Mouse (Mus musculus) layer of hippocampus, adult 9-10 months (tissue): ENCODE data around the gene Cux1.
"Not testable (repeated sequence)": the region's sequence is repeated elsewhere in the genome, so short reads cannot be mapped to it uniquely, and the experiment has no call there.

Experiments used
- DNase-seq: peaks from one replicate; pipeline ENCODE4 v3.0.0; 2022; ENCODE audit warnings: low spot score

Gene Cux1

DNA sequence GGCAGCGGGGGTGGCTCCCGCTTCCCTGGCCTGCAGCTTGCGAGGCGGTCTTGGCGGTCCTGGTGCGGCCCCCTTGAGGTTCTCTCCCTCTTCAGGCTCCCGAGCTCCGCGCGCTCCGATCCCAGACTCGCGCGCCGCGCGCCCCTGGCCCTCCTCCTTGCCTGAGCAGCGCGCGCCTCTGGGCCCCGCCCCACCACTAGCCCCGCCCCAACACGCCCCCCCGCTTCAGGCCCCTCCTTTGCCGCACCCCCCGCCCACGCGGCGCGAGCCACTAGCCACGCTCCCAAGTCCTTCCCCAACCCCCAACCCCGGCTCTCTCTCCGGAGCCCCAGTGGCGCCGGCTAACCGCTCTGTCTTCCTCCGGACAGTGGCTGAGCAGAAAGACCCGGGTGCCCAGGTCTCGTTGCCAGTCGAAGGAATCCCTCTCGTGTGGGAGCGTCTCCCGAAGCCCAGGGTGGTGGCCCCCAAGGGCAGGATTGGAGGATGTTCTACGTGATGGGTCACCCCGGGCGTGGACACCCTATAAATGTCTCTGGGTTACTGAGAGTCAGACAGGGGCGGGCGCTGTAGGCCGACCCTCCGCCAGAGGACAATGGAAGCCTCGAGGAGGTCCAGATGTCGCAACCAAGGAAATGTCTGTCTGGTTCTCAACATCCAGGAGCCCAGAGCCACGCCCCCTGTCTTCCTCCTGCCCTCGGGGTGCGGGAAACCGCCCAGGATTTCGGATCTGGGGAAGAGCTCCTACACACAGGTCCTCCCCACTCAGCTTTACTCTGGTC lies 322.3 kb downstream of the Cux1 start:
- DNase-seq, result peak; percentile 58

DNA sequence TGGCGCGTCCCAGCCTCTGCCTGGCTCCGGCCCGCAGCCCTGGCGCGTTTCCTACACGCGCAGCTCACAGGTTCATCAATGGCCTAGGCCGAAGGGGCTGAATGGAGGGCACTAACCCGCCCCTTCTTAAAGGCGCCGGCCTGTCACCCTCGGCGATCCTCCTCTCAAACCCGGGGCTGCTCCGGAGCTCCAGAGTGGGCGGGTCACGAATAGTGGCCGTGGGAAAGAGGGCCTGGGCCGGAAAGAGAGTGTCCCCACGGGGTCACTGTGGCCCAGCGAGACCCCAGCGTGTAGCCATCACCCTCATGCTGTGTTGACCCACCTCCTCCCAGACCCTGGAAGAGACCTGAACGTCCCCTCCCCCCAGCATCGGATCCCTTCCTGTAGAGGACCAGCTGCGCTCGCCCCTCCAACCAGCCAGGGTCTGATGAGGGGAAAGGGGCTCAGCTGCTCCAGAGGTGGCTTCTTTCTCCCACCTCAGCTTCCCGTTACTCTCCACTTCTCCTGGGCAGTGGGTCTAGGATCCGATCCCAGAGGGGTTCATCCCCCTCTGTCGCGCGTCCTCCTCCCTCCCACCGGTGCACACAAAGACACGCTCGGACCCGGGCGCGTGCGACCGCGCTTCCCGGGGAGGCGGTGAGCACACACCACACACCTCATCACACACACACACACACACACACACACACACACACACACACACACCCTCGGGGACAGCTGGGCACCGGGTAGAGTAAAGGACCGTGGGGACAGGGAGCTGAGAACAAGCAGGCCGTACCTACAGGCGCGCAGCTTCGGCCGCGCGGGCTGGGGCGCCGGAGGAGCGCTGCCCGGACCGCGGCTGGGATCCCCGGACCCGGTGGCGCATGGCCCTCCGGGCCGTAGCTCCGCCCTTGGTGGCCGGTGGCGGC lies 323.2 kb downstream of the Cux1 start:
- no peak for DNase-seq

DNA sequence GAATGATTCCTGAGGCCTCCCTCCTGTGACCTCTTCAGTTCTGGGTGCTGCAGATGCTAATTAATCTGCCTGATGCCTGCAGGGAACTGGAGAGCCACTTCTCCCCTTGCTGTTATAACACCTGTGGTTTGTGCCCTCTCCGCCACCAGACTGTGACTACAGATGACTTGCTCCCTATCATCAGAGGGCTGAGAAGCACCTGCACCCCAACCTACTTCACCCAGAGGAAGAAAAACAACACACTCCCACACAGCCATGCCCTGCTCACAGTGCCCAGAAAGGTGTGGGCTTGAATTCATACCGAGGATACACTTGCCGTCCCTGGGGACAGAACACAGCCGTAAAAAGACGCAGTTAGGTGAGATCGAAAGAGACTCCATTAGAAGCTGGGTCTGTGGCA lies 326.1 kb downstream of the Cux1 start:
- DNase-seq, result no peak

DNA sequence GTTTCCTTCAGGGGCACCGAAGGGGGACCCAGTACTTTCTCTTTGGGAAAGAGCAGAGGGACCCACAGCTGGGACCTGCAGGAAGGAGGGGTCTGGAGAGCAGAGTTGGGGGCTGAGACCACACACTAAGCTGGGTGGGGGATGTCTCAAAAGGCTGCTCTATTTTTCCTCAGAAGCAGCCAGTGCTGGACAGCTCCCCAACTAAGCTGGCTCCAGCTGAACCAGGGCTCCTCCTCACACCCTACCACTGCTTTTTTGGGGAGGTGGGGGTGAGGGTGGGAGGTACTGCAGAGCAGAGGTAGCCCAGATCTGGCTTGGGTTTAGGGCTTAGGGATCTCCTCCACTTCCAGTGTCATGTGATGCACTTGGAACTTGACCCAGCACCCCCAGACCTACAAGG lies 326.9 kb downstream of the Cux1 start:
- DNase-seq, result no peak

DNA sequence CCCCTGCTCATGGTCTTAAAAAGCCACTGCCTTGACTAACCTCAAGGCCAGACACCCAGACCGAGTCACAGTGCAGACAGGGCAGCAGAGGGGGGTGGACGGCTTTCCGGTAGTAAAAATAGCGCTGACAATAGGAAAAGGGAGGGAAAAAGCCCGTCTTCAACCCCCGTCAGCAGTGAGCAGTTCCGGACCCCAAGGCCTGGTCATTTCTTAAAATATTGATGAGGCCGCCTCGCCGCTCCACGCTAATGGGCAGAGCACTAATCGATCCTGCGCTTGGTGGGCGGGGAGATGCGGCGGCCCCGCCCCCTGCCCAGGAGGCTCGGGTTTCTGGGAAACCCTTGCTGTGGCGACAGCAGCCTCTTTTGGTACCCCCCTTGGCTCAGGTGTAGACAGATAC lies 329.7 kb downstream of the Cux1 start:
- DNase-seq, result no peak

DNA sequence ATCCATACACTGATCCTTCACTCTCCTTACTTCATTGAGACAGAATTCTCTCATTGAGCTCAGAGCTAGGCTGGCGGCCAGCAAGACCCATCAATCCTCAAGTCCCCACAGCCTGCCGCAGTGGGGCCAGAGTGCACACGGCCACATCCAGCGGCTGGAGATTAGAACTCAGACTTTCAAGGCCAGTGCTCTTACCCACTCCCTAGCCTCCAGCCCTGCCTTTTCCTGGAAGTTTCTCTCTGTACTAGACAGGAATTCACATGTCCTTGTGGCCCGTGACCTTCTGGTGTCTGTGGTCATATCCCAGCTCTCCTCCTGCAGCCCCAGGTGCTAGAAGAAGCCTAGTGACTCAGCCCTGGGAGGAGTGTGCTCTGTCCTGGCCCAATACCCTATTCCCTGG lies 330.7 kb downstream of the Cux1 start:
- DNase-seq, result no peak

DNA sequence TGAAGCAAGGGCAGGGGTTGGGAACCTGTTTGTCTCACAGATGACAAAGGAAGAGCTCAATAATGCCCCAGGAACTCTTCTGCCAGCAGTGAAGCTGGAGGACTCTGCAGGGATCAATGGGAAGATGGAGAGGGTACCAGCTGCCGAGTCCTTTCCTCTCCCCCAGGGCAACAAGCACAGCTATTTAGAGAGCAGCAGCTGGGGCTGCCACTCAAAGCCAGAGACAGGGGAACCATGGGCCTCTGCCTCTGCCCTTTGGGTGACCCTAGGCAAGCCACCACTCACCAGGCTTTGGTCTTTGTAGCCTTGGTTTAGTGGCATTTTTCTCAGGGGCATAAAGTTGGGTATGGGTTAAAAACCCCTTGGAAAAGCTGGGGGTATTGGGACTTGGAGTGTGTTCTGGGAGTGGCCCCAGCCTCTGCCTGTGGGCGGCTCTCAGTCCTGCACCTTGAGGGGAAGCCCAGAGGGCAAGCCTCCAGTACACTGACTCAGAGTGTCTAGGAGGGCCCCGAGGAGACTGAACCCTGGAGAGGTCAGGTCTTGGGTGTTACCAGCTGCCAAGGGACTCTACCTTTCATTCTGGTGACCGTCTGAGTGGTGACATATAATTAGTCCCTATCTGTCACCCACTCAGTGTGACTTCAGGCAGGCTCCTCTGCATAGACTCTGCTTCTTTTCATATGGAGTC lies 336.8 kb downstream of the Cux1 start:
- DNase-seq, result no peak

DNA sequence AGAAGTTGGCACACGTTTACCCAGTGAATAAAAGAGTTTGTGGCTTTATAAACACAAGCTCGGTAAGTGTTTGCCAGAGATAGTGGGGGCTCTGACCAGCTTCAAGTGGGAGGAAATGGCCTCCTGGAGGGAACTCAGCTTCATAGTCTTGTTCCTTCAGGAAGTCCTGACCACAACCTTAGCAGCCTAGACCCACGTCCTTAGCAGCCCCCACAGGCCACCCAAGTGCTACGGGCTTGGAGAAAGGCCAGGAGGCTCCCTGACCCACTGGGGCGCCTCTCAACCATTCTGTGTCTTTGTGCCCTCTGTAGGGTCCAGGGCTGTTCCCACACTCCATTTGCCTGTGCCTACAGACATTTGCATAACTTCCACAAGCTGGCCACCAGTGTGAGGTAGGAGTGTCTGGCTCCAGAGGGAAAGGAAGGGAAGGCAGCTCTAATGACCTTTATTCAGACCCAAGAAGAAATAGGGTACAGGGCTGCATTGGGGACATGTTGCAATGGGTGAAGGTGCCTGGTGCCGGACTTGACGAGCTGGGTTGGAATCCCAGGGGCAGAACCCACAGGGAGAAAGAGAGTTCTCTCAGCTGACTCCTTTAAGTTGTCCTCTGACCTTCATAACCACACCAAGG lies 340.9 kb downstream of the Cux1 start:
- no peak for DNase-seq

DNA sequence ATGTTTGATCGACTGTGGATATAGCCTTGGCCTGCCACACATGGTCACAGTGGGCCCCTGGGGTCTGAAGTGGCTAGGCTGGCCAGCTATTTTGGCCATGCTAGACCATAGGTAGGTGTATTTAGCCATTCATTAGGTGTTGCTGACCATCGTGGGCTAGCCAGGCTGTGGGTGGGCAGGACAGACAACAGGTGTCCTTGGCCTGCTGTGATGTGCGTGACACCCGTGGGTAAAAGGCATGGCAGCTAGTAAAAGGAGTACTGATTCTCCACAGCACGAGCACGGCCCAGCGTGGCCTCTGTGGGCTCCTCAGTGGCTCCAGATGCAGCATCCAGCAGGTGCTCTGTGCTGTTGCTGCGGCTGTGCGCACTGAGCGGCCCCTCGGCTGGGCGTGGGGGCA lies 348.7 kb downstream of the Cux1 start:
- no peak for DNase-seq

DNA sequence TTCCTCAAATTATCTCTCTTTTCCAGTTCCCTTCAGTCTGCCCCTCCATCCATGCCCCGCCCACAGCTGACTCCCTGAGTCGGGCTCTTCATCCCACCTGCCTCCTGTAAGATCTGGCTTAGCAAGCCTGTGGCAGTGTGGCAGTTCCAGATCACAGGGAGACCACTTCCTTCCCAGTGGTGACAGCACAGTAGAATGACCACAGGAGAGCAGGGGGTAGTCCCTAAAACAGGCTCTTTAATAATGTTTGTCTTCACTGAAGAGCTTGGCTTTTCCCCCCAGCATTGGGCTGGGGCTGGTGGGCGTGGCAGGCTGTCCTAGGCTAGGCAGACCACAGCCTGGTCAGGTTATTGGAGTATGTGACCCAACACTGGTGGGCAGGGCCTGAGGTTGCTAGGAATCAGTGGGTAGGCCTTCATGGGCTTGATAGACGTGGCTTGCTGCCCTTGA lies 349.3 kb downstream of the Cux1 start:
- no peak for DNase-seq

DNA sequence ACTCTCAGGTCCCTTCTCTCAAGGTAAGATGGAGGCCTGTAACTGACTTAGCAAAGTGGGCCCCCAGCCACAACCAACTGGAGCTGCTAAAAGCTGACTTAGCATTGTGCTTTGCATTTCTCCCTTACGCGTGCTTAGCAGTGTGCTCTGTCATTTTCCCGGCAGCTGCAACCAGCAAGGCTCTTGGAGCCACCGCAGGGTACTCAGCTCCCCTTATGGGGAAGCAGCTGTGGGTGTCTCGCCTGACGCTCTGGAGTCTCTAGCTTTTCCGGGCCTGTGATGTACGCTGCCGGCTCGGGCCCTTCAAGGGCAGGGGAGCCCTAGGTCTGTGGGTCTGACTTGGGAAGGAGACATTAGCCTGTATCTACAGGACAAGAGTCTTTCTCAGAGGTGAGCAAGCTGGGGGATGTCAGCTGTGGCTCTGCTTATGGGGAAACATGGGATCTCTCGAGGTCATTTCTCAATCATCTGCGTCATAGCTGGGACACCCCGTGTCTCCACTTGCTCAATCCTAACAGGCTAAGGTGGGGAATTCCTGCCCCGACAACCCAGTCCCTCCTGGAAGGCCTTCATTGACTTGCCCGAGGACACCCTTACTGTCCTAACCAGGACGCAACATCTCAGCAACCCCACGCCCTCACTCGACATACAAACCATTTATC lies 350.2 kb downstream of the Cux1 start:
- DNase-seq, result no peak

DNA sequence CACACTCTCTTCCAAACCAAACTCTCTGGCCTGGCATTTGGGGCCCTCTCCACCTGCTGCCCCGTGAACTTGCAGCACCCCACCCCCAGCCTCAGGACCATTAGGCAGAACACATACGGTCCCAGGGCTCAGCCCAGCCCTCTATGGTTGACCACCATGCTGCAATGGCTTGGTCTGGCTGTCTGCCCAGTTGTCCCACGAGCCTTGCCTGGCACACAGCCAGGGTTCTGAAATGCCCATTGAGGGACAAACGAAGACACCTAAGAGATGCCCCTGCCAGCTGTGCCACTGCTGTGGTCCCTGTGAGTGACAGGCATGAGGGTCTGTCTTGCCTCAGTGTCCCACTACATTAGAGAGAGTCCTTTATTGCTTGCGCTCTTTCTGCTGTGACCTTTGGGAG lies 351.3 kb downstream of the Cux1 start:
- no peak for DNase-seq

DNA sequence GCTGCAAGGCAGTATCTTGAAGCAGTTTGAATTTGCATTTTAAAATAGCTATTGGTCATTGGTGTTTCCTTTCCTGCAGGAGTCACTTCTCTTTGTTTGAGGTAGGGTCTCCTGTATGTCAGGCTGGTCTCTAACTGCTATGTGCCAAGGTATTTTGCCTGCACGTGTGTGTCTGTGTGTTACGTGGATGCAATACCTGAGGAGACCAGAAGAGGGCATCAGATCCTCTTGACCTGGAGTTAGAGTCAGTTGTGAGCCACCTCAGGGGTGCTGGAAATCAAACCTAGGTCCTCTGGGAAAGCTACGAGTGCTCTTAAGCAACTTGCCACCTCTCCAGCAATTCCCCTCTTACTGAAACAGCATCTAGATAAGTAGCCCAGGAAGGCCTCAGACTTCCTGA lies 352.1 kb downstream of the Cux1 start:
- no peak for DNase-seq

DNA sequence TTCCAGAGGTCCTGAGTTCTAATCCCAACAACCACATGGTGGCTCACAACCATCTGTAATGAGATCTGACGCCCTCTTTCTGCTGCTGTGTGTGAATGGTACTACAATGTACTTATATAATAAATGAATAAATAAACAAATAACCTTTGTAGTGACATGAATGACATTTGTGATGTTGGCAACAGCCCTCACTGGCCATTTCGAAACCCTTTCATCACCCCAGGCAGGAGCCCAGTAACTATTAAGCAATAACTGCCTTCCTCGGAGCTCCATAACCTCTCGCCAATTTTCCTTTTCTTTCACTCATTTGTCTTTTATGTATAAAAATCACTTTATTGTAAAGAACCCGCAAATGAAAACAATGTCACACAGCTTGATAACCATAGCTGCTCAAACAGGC lies 353.6 kb downstream of the Cux1 start:
- no peak for DNase-seq

DNA sequence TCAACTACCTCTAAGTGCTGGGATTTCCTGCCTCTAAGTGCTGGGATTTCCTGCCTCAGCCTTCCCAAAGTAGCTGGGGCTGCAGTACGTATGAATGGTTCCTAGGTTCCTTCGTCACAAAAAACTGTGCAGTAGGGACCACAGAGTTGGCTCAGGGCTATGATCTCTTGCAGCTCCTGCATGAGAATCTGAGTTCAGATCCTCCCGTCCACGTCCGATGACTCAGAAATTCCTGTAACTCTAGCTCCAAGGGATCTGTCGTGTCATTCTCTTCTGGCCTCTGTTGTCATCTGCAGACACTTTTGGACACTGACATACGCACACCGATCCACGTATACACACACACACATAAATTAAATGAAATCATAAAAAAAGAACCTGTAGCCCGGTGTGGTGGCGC lies 354.6 kb downstream of the Cux1 start:
- DNase-seq, result no peak

DNA sequence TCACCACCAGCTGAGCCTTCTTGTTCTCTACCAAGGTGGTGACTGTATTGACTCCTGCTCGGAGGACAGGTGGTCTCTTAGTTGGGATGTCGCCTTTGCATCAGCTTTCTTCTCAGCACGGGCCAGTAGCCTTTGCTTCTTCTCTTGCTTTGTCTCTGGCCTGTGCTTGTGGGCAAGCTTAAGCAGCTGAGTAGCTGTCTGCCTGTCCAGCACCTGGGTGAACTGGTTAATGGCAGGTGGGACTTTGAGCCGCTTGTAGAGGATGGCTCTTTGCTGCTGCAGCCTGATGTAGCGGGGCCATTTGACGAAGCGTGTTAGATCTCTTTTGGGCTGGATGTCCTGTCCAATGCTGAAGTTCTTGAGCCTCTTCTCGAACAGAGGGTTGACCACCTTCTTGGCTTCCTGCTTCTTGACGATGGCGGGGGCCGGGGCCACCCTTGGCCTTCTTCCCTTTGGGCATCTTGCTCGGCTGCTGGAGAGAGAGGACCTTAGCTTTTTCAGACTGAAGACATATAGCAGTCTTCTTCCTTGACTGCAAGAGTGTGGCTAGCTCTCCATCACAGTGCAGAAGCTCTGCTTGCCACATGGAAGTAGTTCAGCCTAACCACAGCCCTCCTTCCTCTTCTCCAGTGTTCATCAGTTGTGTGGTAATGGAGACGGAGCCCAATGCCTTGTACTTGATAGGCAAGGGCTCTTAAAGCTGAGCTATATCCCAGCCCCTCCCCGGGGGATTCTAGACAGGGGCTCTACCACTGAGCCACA lies 355.8 kb downstream of the Cux1 start:
- not testable (repeated sequence) for DNase-seq

DNA sequence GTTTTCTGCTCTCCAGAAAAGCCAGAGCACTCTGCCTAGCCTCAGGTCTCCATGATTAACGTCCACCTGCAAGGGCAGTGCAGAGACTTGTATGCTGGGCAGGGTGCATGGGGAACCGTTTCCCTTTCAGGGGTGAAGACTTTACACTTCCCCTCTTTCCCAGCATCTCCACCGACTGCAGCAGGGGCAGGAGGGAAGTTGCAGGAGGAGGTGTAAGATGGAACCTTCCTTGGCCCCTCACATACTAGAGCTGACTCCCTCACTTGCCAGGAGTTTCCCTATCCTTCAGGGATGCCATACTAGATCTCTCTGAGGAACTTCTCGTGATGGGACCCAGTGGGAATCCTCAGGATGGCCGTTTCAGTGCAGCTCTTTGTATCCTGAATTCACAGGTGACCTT lies 356.7 kb downstream of the Cux1 start:
- DNase-seq, result no peak

DNA sequence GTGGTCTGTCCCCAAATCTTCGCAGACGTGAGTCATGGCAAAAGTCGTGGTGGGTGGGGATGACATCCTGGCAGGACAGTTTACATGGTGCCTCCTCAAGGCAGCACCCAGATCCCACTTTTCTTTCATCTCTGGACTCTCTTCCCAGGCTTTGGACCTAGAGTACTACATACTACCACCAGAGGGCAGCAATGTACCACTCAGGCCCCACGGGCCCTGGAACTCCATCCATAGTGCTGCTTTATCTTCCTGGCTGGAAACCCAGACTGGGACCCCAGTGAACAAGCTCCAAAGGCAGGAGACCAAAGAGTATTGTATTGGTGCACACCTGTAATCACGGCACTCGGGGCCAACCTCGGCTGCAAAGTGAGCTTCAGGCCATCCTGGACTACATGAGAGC lies 365.5 kb downstream of the Cux1 start:
- no peak for DNase-seq

DNA sequence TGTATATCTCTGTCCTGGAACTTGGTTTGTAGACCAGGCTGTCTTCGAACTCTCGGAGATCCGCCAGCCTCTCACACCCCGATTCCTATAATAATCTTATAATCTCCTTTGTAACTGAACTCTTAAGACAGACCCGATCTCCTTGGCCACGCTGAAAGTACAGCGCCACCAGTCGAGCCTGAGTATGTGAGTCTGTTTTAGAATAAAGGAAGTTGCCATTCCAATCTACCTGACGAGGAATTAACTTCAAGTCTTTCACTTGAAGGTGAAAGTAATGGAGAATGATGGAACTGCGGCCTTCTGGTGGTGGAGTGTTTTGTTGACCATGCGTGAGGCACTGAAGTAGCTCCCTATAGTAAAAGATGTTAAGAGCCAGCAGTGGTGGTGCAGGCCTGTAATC lies 367.8 kb downstream of the Cux1 start:
- no peak for DNase-seq

DNA sequence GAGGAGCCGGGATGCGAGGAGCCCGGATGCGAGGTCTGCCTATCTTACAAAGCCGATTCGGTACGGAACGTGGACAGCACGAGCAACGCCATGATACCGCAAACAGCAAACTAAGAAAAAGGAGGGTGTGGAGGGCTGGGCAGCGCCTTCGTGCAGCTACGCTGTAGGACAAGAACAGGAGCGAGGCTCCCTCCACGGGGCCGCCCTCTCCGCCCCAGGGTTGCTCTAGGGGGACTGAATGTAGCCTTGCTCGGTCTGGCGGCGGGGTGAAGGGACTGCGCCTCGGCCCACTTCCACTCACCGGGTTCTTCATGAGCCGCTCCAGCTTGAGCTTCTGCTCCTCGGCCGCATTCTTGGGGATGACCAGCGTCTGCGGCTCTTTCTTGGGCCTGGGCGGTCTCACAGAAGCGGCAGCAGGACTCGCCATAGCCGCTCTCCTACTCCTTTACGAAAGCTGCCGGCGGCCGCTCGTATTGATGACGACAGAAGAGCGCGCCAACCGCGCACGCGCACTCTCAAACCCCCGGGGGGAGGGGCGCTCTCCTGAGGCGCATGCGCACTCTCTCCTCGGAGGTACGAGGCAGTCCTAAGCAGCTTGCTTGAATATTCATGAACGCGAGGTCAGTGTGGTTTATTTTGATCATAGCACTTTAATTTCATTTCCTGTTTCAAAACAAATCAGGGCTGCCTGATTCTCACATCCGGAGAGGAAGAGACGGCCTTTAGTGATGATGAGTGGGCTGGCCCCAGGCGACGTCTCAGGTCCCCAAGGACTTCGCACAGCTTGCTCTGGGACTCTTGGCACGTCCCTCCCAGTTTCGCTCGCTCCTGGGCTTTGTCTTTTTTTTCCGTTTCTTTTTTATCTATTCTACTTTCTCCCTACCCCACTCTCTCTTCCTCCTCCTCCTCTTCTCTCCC lies 368.6 kb downstream of the Cux1 start, which contains the start of gene Prkrip1:
TSS of gene Prkrip1 (minus strand) at position 490 of the 918 bp plus-strand sequence.
- peak; percentile 84 for DNase-seq
